In genomic region chr17:31870446-31870845, GRCm38 (mm10) we compare ENCODE assay signal across 8 mouse cellular contexts. TPM values are rescaled to one million over a fixed set of nuclear protein-coding genes. Genes with fewer than 3 reads are reported as not detected.
DNase-seq lines count a peak whose midpoint lies in the region; ATAC-seq and TF ChIP-seq lines count a peak whose summit lies in the region.
"Had no signal": no experiment of that assay in that cellular context is flagged by ENCODE, and none has a peak within 500 bp of the region (broad histone marks: within the 10 kb centered on the region; RNA-seq: fewer than 3 reads in every experiment).

No protein-coding gene starts in this region.

- no peaks in the 10 kb centered on the region for H3K27me3 ChIP-seq in intestine, embryonic 14.5 days (replicated peaks; ENCODE audit: control insufficient read depth, insufficient read depth, low read length)
- no peaks in the 10 kb centered on the region for H3K27me3 ChIP-seq in intestine, postnatal 0 days (replicated peaks; ENCODE audit: control insufficient read depth, insufficient read depth, low read length)
- H3K27me3 ChIP-seq in CH12.LX (replicated peaks) = no peaks in the 10 kb centered on the region
- no peaks in the 10 kb centered on the region for H3K27me3 ChIP-seq in embryonic facial prominence, embryonic 10.5 days (replicated peaks; ENCODE audit: low read depth, poor library complexity, severe bottlenecking)
- no peaks in the 10 kb centered on the region for H3K27me3 ChIP-seq in liver, embryonic 13.5 days

- no peak overlapping the region for H3K4me3 ChIP-seq in intestine, embryonic 14.5 days (ENCODE audit: low read depth, low read length)
- H3K4me3 ChIP-seq in intestine, postnatal 0 days (ENCODE audit: low read depth, low read length) = no peak overlapping the region
- peak overlapping the region; percentile 37 to 67 (median 55) for H3K4me3 ChIP-seq in CH12.LX (replicated peaks in 1 of 3; ENCODE audit: low read depth in 2 of 3, low read length in 2 of 3, poor library complexity in 1 of 3)
- peak overlapping the region; percentile 35; the same call in 1 of the 2 replicates for H3K4me3 ChIP-seq in embryonic facial prominence, embryonic 10.5 days
- H3K4me3 ChIP-seq in liver, embryonic 13.5 days (replicated peaks) = no peak overlapping the region

- H3K4me2 ChIP-seq in intestine, embryonic 14.5 days (ENCODE audit: low read length) = peak overlapping the region; percentile 39
- no peak overlapping the region for H3K4me2 ChIP-seq in intestine, postnatal 0 days (replicated peaks; ENCODE audit: low read depth)
- peak overlapping the region; percentile 89 for H3K4me2 ChIP-seq in CH12.LX (ENCODE audit: insufficient read depth, low read depth, poor library complexity, severe bottlenecking)
- peak overlapping the region; percentile 45 for H3K4me2 ChIP-seq in liver, embryonic 13.5 days

- in situ Hi-C loops in CH12.LX (cut with MboI; ENCODE audit: low pct_ligation_motif_present, low pct_unique_long_range_greater_than_20kb, low sequenced_read_pairs) = loop anchor here (5.0 kb wide), 1 partner anchor 152 kb away; no protein-coding TSS in a partner anchor

- TF ChIP-seq RAD21 in CH12.LX (IDR thresholded peaks at IDR 0.05; ENCODE audit: low read depth, low read length) = no peak

- dilution Hi-C loops in CH12.LX (cut with MboI; ENCODE audit: extremely low pct_ligation_motif_present, extremely low pct_unique_long_range_greater_than_20kb, low sequenced_read_pairs) = no loop called here

- WGBS in intestine, embryonic 14.5 days = 76% methylated on average over 9 of the region's 9 CpGs
- 81% methylated on average over 9 of the region's 9 CpGs for WGBS in intestine, postnatal 0 days
- WGBS in embryonic facial prominence, embryonic 10.5 days = 78% methylated on average over 9 of the region's 9 CpGs
- 59% methylated on average over 9 of the region's 9 CpGs for WGBS in liver, embryonic 13.5 days (ENCODE audit: insufficient replicate concordance)

- no peaks in the 10 kb centered on the region for H3K36me3 ChIP-seq in intestine, embryonic 14.5 days (ENCODE audit: control insufficient read depth, insufficient read depth, low read length)
- H3K36me3 ChIP-seq in intestine, postnatal 0 days (ENCODE audit: control insufficient read depth, insufficient read depth) = no peaks in the 10 kb centered on the region
- H3K36me3 ChIP-seq in CH12.LX (replicated peaks in 1 of 2; ENCODE audit: control insufficient read depth in 1 of 2, insufficient read depth in 1 of 2, low read length in 1 of 2) = peaks cover 0 to 3% of the 10 kb centered on the region in 2 experiments
- no peaks in the 10 kb centered on the region for H3K36me3 ChIP-seq in embryonic facial prominence, embryonic 10.5 days (replicated peaks)
- H3K36me3 ChIP-seq in liver, embryonic 13.5 days = no peaks in the 10 kb centered on the region

- H3K27ac ChIP-seq in intestine, embryonic 14.5 days (ENCODE audit: low read depth) = peak overlapping the region; percentile 47; the same call in 1 of the 2 replicates
- no peak overlapping the region for H3K27ac ChIP-seq in intestine, postnatal 0 days (ENCODE audit: low read depth, low read length)
- H3K27ac ChIP-seq in CH12.LX (ENCODE audit: insufficient read depth, low read depth) = peak overlapping the region; percentile 35; the same call in 1 of the 2 replicates
- H3K27ac ChIP-seq in embryonic facial prominence, embryonic 10.5 days (replicated peaks) = peak overlapping the region; percentile 72
- no peak overlapping the region for H3K27ac ChIP-seq in liver, embryonic 13.5 days

- no peaks in the 10 kb centered on the region for H3K9me3 ChIP-seq in intestine, embryonic 14.5 days (ENCODE audit: control insufficient read depth, low read length)
- no peaks in the 10 kb centered on the region for H3K9me3 ChIP-seq in intestine, postnatal 0 days (ENCODE audit: control insufficient read depth)
- no peaks in the 10 kb centered on the region for H3K9me3 ChIP-seq in CH12.LX (replicated peaks; ENCODE audit: low read length)
- no peaks in the 10 kb centered on the region for H3K9me3 ChIP-seq in embryonic facial prominence, embryonic 10.5 days
- H3K9me3 ChIP-seq in liver, embryonic 13.5 days (replicated peaks) = no peaks in the 10 kb centered on the region

- TF ChIP-seq CTCF in intestine, postnatal 0 days (IDR thresholded peaks at IDR 0.05; ENCODE audit: low read depth) = no peak
- TF ChIP-seq CTCF in CH12.LX (conservative IDR thresholded peaks at IDR 0.05 in 1 of 2, IDR thresholded peaks at IDR 0.05 in 1 of 2; ENCODE audit: low read depth in 2 of 2, low read length in 2 of 2) = no peak

- peaks cover 15% of the 10 kb centered on the region; the same call in 1 of the 2 replicates for H3K4me1 ChIP-seq in intestine, embryonic 14.5 days (replicated peaks; ENCODE audit: control insufficient read depth, insufficient read depth, low read length)
- peaks cover 9% of the 10 kb centered on the region; the same call in 1 of the 2 replicates for H3K4me1 ChIP-seq in intestine, postnatal 0 days (replicated peaks; ENCODE audit: control insufficient read depth, insufficient read depth, low read length)
- H3K4me1 ChIP-seq in CH12.LX (ENCODE audit: control insufficient read depth in 1 of 2, insufficient read depth in 2 of 2) = peaks cover 49 to 53% of the 10 kb centered on the region in 2 experiments
- H3K4me1 ChIP-seq in embryonic facial prominence, embryonic 10.5 days = peaks cover 52% of the 10 kb centered on the region
- peaks cover 32% of the 10 kb centered on the region for H3K4me1 ChIP-seq in liver, embryonic 13.5 days (replicated peaks)

- TF ChIP-seq EP300 in CH12.LX (IDR thresholded peaks at IDR 0.05; ENCODE audit: low read length) = no peak

- ATAC-seq in intestine, embryonic 14.5 days (replicated peaks; ENCODE audit: low FRiP score, low TSS enrichment, low read depth) = no peak
- ATAC-seq in intestine, postnatal 0 days = no peak
- peak; percentile 43; the same call in 1 of the 2 replicates for ATAC-seq in liver, embryonic 13.5 days (ENCODE audit: low read depth)
- ATAC-seq in megakaryocyte-erythroid progenitor cell, adult 5-6 weeks (replicated peaks; ENCODE audit: low FRiP score, low TSS enrichment, poor library complexity, severe bottlenecking) = no peak
- ATAC-seq: hindbrain, embryonic 16.5 days had no signal

- no peak for DNase-seq in intestine, embryonic 14.5 days (ENCODE audit: low spot score)
- no peak for DNase-seq in CH12.LX (ENCODE audit: extremely low read depth)
- no peak for DNase-seq in embryonic facial prominence, embryonic 10.5 days (ENCODE audit: low spot score)
- DNase-seq in liver, embryonic 13.5 days = no peak
- no peak for DNase-seq in layer of hippocampus, postnatal 14 days (ENCODE audit: low spot score in 2 of 2)

- no peak for TF ChIP-seq POLR2A in CH12.LX (IDR thresholded peaks at IDR 0.05; ENCODE audit: low read depth, low read length)

- H3K9ac ChIP-seq in intestine, embryonic 14.5 days (ENCODE audit: low read length) = no peak overlapping the region
- no peak overlapping the region for H3K9ac ChIP-seq in intestine, postnatal 0 days (ENCODE audit: low read depth, low read length)
- peak overlapping the region; percentile 41; the same call in 1 of the 2 replicates for H3K9ac ChIP-seq in CH12.LX (ENCODE audit: insufficient read depth, low read depth)
- H3K9ac ChIP-seq in liver, embryonic 13.5 days = no peak overlapping the region; the same call in 1 of the 2 replicates

- no peaks in the 10 kb centered on the region for H3K79me2 ChIP-seq in CH12.LX (replicated peaks; ENCODE audit: control insufficient read depth, extremely low read depth, insufficient read depth, poor library complexity, severe bottlenecking)

TF ChIP-seq in CH12.LX, 34 proteins besides CTCF, POLR2A, EP300 and RAD21:
- TF ChIP-seq CHD2 (IDR thresholded peaks at IDR 0.05; ENCODE audit: low read length) (no peak), MAX (IDR thresholded peaks at IDR 0.05; ENCODE audit: low read length) (no peak), NRF1 (IDR thresholded peaks at IDR 0.05; ENCODE audit: low read depth, low read length) (no peak), BHLHE40 (IDR thresholded peaks at IDR 0.05; ENCODE audit: low read depth, low read length) (no peak), GABPA (IDR thresholded peaks at IDR 0.05; ENCODE audit: insufficient replicate concordance, low read depth, low read length) (no peak), CHD1 (IDR thresholded peaks at IDR 0.05; ENCODE audit: low read depth, low read length) (no peak), PAX5 (IDR thresholded peaks at IDR 0.05; ENCODE audit: low read length) (no peak), MAFK (IDR thresholded peaks at IDR 0.05; ENCODE audit: insufficient replicate concordance, low read length) (no peak), MXI1 (IDR thresholded peaks at IDR 0.05; ENCODE audit: low read depth, low read length) (no peak), POLR2AphosphoS2 (IDR thresholded peaks at IDR 0.05; ENCODE audit: low read depth, low read length) (no peak), MAZ (IDR thresholded peaks at IDR 0.05; ENCODE audit: low read depth, low read length) (no peak), HCFC1 (IDR thresholded peaks at IDR 0.05; ENCODE audit: low read depth, low read length) (no peak)

RNA-seq across cellular contexts. Expression of gene Sik1, which starts 14.8 kb away (rescaled TPM):
- polyA plus RNA-seq in intestine, embryonic 14.5 days (2014; fragmentation: Nextera tagmentation; extraction: Ambion mirVana) = 9.2 and 11.9 TPM in 2 replicates
- 2.9 and 3.8 TPM in 2 replicates for polyA plus RNA-seq in intestine, postnatal 0 days (2015; fragmentation: Nextera tagmentation; extraction: Ambion mirVana)
- 56.7 and 56.9 TPM in 2 replicates for total RNA-seq in CH12.LX (2012; rRNA removed)
- total RNA-seq in CH12.LX (2014; rRNA removed) = 16.0 and 17.1 TPM in 2 replicates
- polyA plus RNA-seq in CH12.LX (2012; ENCODE audit: insufficient read length, low read depth) = 27.7 and 36.7 TPM in 2 replicates
- polyA plus RNA-seq in embryonic facial prominence, embryonic 10.5 days (2016; fragmentation: Nextera tagmentation; extraction: Ambion mirVana) = 12.7 and 15.5 TPM in 2 replicates
- 3.6 and 3.9 TPM in 2 replicates for polyA plus RNA-seq in liver, embryonic 13.5 days (2015; fragmentation: Nextera tagmentation; extraction: Ambion mirVana)
- 4.1 and 10.3 TPM in 2 replicates for total RNA-seq in megakaryocyte-erythroid progenitor cell, adult 5-6 weeks (2014; fragmentation: Nextera tagmentation)
- 9.6 and 14.4 TPM in 2 replicates for total RNA-seq in megakaryocyte-erythroid progenitor cell, adult 5-6 weeks (2017)
- 10 to 100 TPM; 16.1 to 16.7 TPM for total RNA-seq in layer of hippocampus, postnatal 14 days (2021)

Comparison
In these comparisons a context has a peak if more than half of its experiments do, and no peak if none do; other contexts are left out.
1. H3K27ac ChIP-seq: peak in intestine, embryonic 14.5 days (single experiment), CH12.LX (single experiment) and embryonic facial prominence, embryonic 10.5 days (single experiment); none in intestine, postnatal 0 days (single experiment) and liver, embryonic 13.5 days (single experiment).
2. H3K4me3 ChIP-seq: peak in CH12.LX (3 of 3) and embryonic facial prominence, embryonic 10.5 days (single experiment); none in intestine, embryonic 14.5 days (single experiment), intestine, postnatal 0 days (single experiment) and liver, embryonic 13.5 days (single experiment).